Mouse (Mus musculus): ENCODE data around the gene Tcaf1.

Gene Tcaf1

DNA sequence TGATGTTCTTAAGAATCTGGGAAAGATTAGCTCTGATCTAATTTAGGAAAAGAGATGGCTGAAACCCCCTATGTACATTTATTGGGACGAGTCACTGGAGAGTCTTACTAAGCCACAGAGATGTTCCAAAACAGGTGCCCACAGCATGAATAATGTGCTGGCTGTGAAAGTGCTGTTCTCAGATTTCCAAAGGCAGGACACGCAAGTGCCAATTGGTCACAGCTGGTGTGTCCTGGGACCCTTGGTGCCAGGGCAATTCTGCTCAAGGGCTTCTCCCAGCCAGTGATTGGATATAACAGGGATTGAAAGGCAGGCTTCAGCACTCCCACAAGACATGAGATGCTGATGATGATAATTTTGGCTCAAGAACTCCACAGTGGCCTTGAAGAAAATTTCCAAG, 48.1 kb downstream of the Tcaf1 start:
- DNase-seq (ENCODE audit: low read depth, low spot score) = no peak
- no peaks in the 10 kb centered on the region for H3K27me3 ChIP-seq (ENCODE audit: control insufficient read depth, insufficient read depth, low read length, poor library complexity, severe bottlenecking)
- H3K36me3 ChIP-seq (ENCODE audit: control insufficient read depth, insufficient read depth, low read length, poor library complexity, severe bottlenecking) = no peaks in the 10 kb centered on the region

GRCm38 (mm10) chr6:42644912-42645549, 64.9 kb downstream of the Tcaf1 start, which contains the start of gene Tcaf2:
Tcaf2 (minus strand) TSS chr6:42645254.
- H3K36me3 ChIP-seq (ENCODE audit: control insufficient read depth, insufficient read depth, low read length, poor library complexity, severe bottlenecking) = no peaks in the 10 kb centered on the region
- DNase-seq (ENCODE audit: low read depth, low spot score) = no peak
- no peaks in the 10 kb centered on the region for H3K27me3 ChIP-seq (ENCODE audit: control insufficient read depth, insufficient read depth, low read length, poor library complexity, severe bottlenecking)

- H3K27me3 ChIP-seq (ENCODE audit: control insufficient read depth, insufficient read depth, low read length, poor library complexity, severe bottlenecking) = no peaks in the 10 kb centered on the region
- DNase-seq (ENCODE audit: low read depth, low spot score) = no peak
Measured at GRCm38 (mm10) chr6:42634393-42634792, 75.5 kb downstream of the Tcaf1 start.

GRCm38 (mm10) chr6:42631395-42631794, 78.5 kb downstream of the Tcaf1 start:
- no peaks in the 10 kb centered on the region for H3K36me3 ChIP-seq (ENCODE audit: control insufficient read depth, insufficient read depth, low read length, poor library complexity, severe bottlenecking)
- H3K27me3 ChIP-seq (ENCODE audit: control insufficient read depth, insufficient read depth, low read length, poor library complexity, severe bottlenecking) = no peaks in the 10 kb centered on the region
- DNase-seq (ENCODE audit: low read depth, low spot score) = no peak

More at GRCm38 (mm10) chr6:42634393-42634792, 75.5 kb downstream of the Tcaf1 start:
- H3K36me3 ChIP-seq (ENCODE audit: control insufficient read depth, insufficient read depth, low read length, poor library complexity, severe bottlenecking) = no peaks in the 10 kb centered on the region
